Mouse (Mus musculus): ENCODE measurements at regions not wholly inside any gene's neighbourhood (a gene's known extent, or its start where the extent isn't known, plus 50 kb on each side); places are given as distances from the start of the nearest gene placed in this dataset.

DNA sequence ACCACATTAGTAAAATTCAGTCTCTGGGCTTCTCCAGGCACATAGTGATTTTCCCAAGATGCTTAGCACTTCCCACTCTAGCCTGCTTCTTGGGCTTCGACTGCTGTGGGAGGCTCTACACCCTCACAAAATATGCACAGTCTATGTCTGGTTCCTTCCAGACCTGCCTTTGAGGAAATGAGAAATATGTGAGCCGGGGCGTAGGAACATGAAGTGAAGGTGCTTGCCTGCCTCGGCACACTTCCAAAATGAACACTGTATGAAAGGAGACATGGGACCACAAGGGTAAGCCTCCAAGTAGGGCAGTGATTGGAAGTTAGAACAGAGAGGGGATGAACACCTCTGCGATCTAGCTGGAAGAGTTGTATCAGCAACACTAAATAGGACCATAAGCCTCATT, 54.5 kb downstream of the Gm10260 start:
- DNase-seq (ENCODE audit: low read depth, low spot score), result no peak

DNA sequence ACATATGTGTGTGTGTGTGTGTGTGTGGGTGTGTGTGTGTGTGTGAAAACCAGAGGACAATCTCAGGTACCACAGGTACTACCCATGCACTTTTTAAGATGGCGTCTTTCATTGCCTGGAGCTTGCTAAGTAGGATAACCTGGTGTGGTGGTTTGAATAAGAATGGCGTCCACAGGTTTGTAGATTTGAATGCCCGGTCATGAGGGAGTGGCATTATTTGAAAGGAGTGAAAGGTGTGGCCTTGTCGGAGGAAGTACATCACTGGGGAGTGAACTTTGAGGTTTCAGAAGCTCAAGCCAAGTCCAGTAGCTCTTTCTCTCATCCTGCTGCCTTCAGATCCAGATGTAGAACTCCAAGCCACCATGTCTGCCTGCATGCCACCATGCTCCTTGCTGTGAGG, 55.9 kb downstream of the Gm10260 start:
- no peak for DNase-seq (ENCODE audit: low read depth, low spot score)

DNA sequence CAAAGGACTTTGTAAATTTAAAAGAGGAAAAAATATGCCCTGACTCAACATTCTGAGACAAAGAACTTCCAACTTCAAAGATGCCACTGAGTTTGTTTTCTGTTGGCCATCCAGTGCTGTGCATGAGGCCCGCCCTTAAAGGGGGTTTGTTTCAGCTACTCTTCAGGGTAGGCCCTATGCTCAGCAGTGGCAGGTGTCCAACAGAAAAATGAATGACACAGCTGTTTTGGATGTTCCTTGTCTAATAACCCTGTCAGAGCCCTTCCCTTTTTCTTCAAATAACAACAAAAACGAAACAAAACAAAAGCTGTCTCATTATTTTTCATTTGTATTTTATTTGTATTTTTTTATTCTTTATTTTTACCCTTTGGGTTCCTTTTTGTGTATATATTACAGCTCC, 61.5 kb downstream of the Gm10260 start:
- DNase-seq (ENCODE audit: low read depth, low spot score), result no peak

DNA sequence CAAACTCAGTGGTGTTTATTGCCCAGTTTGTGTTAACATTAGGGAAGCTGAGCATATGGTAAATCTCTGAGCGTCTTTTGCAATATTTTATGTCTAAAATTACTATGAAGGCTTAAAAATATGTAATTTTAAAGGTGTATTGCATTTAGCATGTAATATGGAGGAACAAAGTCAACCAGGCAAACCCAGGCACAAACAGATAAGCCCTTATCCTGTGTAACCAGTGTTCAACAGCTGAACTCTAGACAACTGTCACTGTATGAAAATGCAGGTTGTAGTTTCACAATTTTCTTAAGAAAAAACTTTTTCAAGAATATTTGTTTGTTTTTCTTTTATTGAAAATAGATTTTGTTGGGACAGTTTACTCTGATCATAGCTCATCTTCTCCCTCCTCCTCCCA, 62.1 kb downstream of the Gm10260 start:
- DNase-seq (ENCODE audit: low read depth, low spot score), result no peak

DNA sequence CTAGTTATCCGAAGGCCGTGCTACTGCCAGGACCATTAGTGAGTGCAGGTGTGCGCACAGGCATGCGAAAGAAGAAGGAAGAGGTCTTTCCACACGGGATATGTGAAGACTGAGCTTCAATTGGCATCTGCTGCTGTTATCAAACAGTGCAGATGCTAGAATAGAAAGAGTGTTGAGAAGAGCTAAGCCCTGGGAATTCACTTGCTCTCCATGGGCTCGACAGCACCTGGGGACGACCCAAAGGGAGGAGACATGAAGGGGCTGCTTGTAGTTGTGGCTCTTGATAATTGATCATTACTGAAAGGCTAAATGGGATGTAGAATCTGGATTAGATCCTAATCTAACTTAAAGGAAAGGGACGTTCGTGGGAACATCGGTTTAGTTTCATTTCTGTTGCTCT, 63.2 kb downstream of the Gm10260 start:
- no peak for DNase-seq (ENCODE audit: low read depth, low spot score)

DNA sequence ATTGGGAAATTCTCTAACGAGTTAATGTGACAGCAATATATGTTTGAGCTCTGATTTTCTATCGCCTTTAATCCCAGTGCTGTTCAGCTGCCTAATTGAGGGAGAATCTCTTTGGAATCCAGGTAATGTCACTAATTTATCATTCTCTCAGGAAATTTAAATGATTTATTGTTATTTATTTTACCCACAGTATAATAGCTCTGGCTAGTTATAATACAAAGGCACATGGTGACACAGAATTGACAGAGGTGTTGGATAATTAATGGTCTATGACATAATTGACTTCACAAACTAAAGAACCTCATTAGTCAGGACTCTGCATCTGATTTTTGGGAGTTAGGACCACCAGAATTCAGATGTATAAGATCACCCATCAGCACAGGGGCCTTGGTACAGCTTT, 65.4 kb downstream of the Gm10260 start:
- DNase-seq (ENCODE audit: low read depth, low spot score), result no peak

DNA sequence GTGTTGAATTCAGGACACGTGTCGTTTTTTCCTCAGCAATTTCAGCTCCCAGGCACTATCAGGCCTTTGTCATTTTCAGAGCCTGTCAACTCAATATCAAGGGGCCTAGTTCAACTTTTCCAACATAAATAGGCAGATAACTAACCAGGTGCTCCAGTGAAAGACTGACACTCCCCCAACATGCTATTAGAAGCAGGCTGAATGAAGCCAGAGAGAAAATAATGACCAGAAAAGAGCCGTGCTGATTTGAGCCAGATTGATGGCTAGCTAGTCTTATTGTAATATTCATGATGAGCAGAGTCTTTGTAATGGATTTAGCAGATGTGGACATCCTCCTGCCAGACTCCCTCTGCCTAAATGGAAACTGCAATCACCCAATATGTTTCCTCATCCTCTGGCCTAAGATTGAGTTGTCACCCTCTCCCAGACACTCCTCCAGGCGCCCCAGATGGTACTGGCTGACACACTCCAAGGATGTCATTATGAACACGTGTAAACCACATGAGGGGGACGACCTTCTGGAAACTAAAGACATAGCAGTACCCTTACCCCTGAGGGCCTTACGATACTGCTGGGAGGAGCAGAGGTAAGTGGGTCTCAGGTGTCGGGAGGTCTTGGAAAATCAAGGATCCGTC, 66.0 kb downstream of the Gm10260 start:
- no peak for DNase-seq (ENCODE audit: low read depth, low spot score)

DNA sequence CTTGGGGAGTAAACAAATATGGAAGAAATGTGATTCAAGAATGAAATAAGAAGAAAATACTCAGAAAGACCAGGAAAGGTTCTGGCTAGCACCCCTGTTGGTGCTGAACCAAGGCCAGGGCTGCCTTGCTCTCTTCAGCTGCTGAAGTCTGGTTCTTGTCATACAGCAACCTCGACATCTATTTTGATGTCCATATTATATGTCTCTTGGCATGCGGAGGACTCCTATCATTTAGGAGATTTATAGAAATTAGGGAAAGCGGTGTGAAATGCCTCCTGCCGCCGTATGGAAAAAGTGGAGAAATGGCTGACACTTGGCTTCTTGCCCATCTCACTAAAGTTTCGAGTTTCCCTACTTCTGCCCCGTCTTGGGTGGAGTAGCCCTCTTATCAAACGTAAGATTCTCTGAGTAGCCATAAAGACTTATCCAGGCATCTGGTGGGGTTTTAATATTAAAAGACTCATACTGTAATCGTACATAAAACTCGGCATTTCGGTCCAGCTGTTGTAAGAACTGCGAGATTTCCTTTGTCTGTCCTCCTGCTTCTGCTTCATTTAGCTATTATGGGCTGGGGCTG, 72.0 kb downstream of the Gm10260 start:
- DNase-seq (ENCODE audit: low read depth, low spot score), result no peak

DNA sequence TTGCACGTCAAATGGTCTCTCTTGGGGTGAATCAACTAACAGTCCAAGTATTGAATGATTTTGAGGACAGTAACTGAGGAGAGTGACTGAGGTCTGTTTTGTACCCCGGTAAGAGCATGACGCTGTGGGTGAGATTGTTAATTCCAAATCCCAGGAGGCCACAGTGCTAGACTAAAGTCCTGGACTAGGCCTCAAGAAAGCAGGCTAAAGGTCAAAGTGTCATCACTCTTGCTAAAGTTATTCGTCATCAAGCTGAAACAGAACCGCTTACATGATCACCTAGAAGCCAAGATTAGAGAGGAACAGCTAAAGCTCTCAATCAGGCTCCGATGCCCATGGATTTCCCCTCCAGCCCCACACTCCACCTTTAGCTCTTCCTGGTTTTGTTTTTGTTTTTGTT, 76.6 kb downstream of the Gm10260 start:
- no peak for DNase-seq (ENCODE audit: low read depth, low spot score)

DNA sequence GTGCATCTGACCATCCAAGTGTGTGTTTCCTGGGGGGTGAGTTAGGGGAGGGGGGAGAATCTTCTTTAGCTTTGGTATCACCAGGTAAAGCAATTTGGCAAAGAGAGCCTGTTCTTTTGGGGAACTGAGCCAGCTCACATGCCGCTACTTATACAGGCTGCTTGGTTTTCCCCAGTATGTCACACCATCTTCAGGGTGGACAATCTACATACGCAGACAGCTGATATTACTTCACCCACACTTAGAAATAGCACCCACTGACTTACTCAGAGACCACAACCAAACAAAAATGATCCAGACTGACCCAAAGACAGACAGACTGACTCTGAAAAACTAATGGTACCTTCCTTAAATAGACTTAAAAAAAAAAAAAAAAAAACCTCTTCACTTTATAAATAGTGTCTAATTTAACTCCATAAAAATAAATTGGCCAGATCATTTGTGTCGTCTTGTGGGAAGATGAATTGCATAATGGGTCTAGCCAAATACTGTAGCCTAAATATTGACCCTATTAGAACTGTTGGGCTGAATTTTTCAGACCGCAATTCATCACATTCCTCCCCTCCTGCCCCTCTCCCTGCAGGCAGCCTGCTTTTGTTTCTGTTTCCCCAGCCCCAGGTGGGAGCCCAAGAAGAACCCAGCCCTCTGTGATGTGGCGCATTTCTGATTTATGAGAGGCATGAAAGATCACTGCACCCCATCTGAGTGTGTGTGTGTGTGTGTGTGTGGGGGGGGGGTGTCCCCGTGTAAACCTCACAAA, 79.0 kb downstream of the Gm10260 start:
- DNase-seq (ENCODE audit: low read depth, low spot score), result no peak

DNA sequence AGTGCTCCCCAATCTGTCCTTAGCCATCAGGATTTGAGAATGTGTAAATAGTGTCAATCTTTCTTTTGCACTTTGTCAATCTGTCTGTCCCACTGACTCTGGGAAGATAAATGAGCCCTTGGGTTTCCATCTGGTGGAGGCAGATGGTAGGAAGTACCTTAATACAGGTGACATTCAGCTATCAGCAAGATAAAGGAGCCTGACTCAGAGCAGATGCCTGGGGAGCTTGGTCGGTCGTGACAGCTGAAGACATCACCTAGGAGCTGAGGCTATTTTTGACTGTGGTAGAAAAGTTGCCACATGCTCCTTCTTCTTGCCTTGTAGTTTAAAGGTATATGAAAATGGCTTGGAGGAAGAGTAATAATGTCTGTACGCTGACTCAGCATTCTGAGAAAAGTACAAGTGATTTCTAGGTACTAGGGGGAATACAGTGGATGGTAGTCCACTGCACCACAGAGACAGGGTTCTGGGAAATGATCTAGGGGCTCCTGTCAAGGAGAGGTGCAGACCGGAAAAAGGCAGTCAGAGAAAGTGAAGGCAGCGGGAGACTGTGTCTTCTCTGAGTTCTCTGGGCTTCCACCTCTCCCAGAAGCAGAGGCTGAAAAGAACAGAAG, 80.0 kb downstream of the Gm10260 start:
- no peak for DNase-seq (ENCODE audit: low read depth, low spot score)

DNA sequence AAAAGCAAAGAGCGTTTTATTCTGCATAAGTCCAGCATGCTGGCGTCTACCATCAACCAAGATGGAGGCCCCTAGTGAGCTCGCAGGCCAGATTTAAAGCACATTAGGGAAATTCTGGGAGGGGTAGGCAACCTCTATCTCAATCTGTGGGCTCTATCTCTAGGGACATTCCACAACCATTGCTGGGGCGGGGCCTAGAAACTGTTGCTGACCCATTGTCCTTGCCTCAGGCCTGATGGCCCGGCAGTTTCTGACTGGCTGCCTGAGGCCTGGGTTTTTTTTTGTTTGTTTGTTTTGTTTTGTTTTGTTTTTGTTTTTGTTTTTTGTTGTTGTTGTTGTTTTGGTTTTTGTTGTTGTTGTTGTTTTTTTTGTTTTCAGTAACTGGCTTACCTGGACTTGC, 81.4 kb downstream of the Gm10260 start:
- DNase-seq (ENCODE audit: low read depth, low spot score), result no peak

DNA sequence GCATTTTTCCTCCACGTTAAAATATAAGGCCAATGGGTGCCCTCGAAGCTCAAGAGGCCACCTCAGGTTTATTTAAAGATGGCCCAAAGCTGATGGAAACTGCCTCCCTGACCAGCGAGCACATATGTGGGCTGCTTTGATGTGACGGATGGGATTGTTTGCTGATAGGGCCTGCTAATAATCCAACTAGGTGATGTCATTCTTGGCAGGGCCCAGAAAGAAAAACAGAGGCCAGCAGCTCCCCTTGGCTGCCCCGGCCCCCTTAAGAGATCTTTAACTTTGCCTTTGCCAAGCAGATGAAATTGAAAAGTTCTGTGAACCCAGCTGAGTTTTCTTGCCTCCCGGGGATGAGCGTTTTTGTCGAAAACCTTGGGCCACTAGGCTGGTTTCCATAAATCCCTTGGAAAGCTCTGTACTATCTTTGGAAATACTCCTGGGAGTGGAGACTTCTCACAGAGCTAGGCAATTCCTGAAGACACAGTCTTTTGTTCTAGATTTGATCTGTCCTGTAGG, 83.8 kb downstream of the Gm10260 start:
- no peak for DNase-seq (ENCODE audit: low read depth, low spot score)

DNA sequence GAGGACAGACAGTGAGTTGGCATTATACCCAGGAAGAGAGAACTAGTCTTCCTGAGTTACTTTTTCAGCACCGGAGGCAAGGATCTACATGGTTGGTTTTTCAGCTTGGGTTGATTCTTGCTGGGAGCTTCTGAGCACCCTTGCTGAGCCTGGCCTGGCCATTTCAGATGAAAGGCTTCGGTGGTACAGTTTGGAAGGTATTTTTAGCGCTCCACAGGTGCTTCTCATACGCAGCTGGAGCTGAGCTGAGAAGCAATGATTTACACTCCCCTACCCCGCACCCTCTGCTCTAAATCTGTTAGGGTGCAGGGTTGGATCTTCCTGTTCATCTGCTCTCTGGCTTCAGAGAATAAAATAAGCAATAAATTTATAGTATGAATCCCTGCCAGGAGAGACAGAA, 87.3 kb downstream of the Gm10260 start:
- DNase-seq (ENCODE audit: low read depth, low spot score), result no peak

DNA sequence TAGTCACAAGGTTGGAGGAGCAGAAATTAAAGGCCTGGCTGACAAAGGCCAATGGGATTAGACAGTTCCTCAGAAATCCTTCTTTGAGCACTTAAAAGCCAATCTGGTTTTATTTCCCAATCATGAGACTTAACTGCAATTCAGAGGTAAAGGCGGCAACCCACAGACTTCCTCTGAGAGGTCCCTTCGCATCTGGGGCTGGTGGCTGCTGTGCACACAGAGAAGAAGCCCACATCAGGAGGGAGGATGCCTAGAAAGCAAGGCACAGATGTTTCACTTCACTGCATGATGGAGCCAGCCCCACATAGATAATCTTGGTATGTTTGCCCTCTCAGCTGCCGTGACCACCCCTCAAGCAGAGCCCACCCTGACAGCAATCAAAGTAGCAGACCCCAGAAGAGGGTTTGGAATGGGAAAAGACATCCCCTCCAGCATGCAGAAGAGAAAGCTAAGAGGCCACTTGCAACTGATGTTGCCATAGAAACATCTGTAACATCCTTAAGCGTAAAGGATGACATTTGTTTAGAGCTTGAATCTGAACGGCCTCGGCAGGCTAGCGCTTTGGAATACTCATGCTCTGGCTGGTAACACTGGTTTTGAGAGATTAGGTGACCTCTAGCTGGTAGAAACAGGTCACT, 88.3 kb downstream of the Gm10260 start:
- DNase-seq (ENCODE audit: low read depth, low spot score), result no peak

DNA sequence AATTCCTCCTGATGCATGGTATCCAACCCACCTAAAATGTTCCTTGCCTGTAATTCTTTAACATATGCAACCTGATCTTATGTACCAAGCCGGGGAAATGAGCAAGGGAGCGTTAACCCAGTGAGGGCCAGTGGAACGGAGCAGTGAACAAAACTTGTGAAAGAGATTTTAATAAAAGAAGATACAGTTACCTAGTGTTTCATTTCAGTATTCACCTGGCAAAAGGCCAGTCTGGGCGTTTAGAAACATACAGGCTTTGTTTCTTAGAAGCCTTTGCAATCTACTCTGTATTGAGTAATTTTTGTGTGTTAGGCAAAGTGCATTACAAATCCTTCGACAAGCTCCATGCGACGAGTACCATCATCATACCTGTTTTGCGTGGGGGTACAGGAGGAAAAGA, 91.1 kb downstream of the Gm10260 start:
- no peak for DNase-seq (ENCODE audit: low read depth, low spot score)

DNA sequence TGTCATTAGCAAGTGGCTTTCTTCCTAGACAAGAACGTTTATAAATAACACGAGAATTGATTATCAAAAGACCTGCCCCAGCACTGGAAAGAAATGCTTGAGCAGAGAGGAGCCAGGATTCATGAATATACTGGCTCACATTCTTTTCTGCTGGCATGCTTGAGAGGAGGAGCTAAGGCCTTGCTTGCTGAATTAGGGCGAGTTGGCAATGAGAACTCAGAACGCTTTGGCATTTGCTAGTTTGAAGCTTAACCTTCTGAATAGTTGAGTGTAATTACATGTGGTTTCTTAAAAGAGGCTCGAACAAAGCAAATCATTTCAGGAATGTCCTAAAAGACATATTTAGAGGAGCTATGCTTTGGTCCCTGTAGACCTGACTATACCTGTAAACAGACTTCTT, 91.5 kb downstream of the Gm10260 start:
- no peak for DNase-seq (ENCODE audit: low read depth, low spot score)

DNA sequence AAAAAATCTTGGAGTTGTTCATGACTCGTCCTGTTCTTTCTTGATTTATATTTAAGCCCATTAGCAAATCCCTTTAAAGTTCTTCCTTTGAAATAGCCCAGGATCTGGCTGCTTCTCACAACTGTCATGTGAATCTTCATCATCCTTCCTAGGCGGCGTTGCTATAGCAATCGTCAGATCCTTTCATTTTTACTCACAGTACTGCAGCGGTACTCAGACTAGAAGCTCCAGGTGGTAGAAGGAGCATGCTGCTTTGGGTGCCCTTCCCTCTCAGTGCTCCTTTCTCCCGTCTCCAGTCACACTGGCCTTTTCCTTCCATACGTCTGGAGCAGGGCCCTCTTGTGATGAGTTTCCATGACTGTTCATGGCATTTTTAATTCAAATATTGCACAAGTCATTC, 93.1 kb downstream of the Gm10260 start:
- no peak for DNase-seq (ENCODE audit: low read depth, low spot score)

DNA sequence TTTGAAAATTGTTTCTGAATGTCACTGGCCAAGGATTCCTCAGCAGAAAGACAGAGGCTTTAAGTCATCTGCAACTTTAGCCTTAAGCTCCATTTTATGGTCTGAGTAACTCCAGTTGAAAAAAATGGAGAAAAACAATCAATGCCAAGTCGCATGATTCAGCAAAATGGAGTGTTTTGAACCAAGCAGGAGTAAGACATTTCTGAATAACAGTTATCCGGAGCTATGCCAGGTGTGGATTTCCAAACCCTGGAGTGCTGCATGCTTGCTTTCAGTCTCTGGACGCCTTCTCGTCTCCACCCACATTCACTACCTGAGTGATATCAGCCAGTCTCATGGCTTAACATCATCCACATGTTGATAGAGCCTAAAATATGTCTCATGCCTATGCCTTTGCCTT, 93.7 kb downstream of the Gm10260 start:
- no peak for DNase-seq (ENCODE audit: low read depth, low spot score)

DNA sequence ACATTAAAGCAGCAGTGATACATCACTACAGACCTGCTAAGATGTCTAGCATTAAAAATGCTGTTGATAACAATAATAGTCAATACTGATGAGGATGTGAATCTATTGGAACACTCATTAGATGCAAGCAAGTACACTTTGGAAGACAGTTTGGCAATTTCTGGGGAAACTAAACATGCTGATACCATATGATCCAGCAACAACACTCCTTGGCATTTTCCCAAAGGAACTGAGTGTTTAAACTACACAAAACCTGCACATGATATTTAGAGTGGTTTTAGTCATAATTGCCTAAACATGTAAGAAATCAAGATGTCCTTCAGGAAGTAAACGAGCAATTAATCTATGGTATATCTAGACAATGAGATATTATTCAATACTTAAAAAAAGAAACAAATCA, 95.2 kb downstream of the Gm10260 start:
- DNase-seq (ENCODE audit: low read depth, low spot score), result no peak

DNA sequence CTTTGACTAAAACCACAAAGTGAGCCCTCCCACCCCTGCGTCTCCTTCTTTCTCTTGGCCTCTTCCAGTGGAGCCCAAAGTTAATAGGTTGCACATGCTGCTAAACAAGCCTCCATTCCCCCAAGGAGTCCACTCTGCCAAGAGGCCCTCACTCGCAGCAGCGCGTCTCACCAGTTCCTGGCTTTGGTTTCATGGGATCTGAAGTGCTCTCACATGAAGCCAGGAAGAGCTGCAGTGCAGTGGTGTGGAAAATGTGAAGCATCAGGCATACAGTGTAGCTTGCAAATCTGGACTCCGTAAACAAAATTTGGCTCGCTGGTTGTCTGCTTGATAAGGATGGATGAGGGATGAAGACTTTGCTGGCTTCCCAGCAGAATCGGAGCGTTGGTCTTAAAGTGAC, 97.7 kb downstream of the Gm10260 start:
- DNase-seq (ENCODE audit: low read depth, low spot score), result no peak

DNA sequence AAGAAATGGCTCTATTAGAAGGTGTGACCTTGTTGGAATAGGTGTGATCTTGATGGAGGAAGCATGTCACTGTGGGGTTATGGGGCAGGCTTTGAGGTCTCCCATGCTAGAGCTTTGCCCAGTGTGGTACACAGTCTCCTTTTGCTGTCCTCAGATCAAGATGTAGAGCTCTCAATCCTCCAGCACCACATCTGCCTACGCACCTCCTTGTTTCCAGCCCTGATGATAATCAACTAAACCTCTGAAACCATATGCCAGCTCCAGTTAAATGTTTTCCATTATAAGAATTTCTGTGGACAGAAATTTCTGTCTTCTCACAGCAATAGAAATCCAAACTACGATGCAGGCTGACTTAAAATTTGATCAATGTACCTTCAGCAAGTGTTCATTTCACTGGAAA, 103.8 kb downstream of the Gm10260 start:
- no peak for DNase-seq (ENCODE audit: low read depth, low spot score)

Measured in embryo, embryonic 11.5 days (tissue).